Mouse (Mus musculus): Measurements from ENCODE around the gene Otub1. TPM values are rescaled to one million over a fixed set of nuclear protein-coding genes. Genes with fewer than 3 reads are reported as not detected.

The Otub1 gene
- polyA plus RNA-seq, 1 experiment = 248 TPM

DNA sequence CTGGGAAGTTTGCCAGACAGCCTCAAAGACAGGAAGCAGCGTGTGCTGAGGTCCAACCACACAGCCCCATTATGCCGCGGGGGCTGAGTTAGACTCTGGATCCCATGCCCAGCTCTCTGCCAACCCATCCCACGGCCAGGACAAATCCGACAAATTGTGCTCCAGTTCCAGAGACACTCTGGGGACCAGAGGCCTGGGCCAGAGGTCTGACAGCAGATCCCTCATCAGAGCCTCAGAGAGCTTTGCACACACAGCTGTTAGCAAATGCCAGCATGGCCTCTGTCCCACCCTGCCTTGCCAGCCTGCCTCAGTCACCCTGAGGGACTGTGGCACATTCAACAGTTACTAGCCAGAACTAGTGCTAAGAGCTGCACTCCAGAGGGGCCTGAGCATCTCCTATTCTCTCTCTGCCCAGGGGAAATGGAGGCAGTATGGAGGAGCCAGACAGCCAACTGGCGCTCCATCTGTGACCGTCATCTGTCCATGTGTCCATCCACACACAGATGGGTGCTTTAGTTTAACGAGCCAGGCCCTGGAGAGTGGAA is 57.5 kb downstream of the Otub1 start:
- TF ChIP-seq CTCF (IDR thresholded peaks at IDR 0.05; ENCODE audit: borderline replicate concordance, insufficient read depth, low read depth, low read length) (no peak), POLR2A (IDR thresholded peaks at IDR 0.05; ENCODE audit: borderline replicate concordance, insufficient read depth, low read length) (no peak)
- peak in 1 of 2 experiments; percentile 55 for DNase-seq
- 29% methylated on average over 8 of the region's 8 CpGs for WGBS
- no peak overlapping the region for H3K27ac ChIP-seq (ENCODE audit: insufficient read depth, low read length)
- H3K4me3 ChIP-seq (replicated peaks; ENCODE audit: insufficient read depth, low read depth, low read length) = no peak overlapping the region
- H3K4me1 ChIP-seq (ENCODE audit: control insufficient read depth, insufficient read depth, low read length) = peaks cover 49% of the 10 kb centered on the region
- H3K27me3 ChIP-seq (ENCODE audit: control insufficient read depth, insufficient read depth, low read length) = no peaks in the 10 kb centered on the region

Other genes starting within 250 kb of the Otub1 start
- 50.1 and 51.7 TPM in 2 replicates for gene Ppp1r14b, start 231.3 kb downstream of the Otub1 start, polyA plus RNA-seq (2012; rRNA removed)
- gene Plcb3, start 229.8 kb downstream of the Otub1 start, polyA plus RNA-seq (2012; rRNA removed) = 53.2 and 57.6 TPM in 2 replicates
- gene Fkbp2, start 225.8 kb downstream of the Otub1 start, polyA plus RNA-seq (2012; rRNA removed) = 214 and 257 TPM in 2 replicates
- gene Vegfb, start 218.7 kb downstream of the Otub1 start, polyA plus RNA-seq (2012; rRNA removed) = 90.4 and 100.0 TPM in 2 replicates
- 63.6 and 66.4 TPM in 2 replicates for gene Dnajc4, start 213.7 kb downstream of the Otub1 start, polyA plus RNA-seq (2012; rRNA removed)
- gene Nudt22, start 210.2 kb downstream of the Otub1 start, polyA plus RNA-seq (2012; rRNA removed) = 40.4 and 43.5 TPM in 2 replicates
- 29.6 and 31.3 TPM in 2 replicates for gene Trpt1, start 210.2 kb downstream of the Otub1 start, polyA plus RNA-seq (2012; rRNA removed)
- gene Fermt3, start 186.8 kb downstream of the Otub1 start, polyA plus RNA-seq (2012; rRNA removed) = 2.2 and 2.3 TPM in 2 replicates
- gene Stip1, start 166.3 kb downstream of the Otub1 start, polyA plus RNA-seq (2012; rRNA removed) = 215 and 217 TPM in 2 replicates
- 30.8 and 33.8 TPM in 2 replicates for gene Macrod1, start 149.5 kb downstream of the Otub1 start, polyA plus RNA-seq (2012; rRNA removed)
- gene Flrt1, start 100.6 kb downstream of the Otub1 start, polyA plus RNA-seq (2012; rRNA removed) = 5.4 and 6.2 TPM in 2 replicates
- gene Cox8a, start 11.3 kb upstream of the Otub1 start, polyA plus RNA-seq (2012; rRNA removed) = 1,171 and 1,228 TPM in 2 replicates
- gene Naa40, start 34.9 kb upstream of the Otub1 start, polyA plus RNA-seq (2012; rRNA removed) = 44.8 and 46.2 TPM in 2 replicates
- gene Rcor2, start 61.0 kb upstream of the Otub1 start, polyA plus RNA-seq (2012; rRNA removed) = 8.7 and 9.2 TPM in 2 replicates
- gene Mark2, start 135.5 kb upstream of the Otub1 start, polyA plus RNA-seq (2012; rRNA removed) = 75.3 and 76.2 TPM in 2 replicates
- gene Spindoc, start 176.7 kb upstream of the Otub1 start, polyA plus RNA-seq (2012; rRNA removed) = 18.5 and 19.0 TPM in 2 replicates
- gene 2700081O15Rik, start 211.3 kb upstream of the Otub1 start, polyA plus RNA-seq (2012; rRNA removed) = 16.3 and 16.6 TPM in 2 replicates

All from cerebellum, adult 2 months (tissue).